Mouse (Mus musculus) brain, embryonic 14.5 days (tissue): Measurements from ENCODE around the gene Pank1.

Source experiments
- CTCF ChIP-seq: fragments of 200-500 bp; IDR thresholded peaks from 2 replicates; pipeline ENCODE4 v1.5.1; 2012; ENCODE audit warnings: inconsistent platforms, mild to moderate bottlenecking, moderate library complexity, borderline replicate concordance; ENCODE audit not compliant: insufficient read depth, insufficient read length; ENCODE audit errors: extremely low read depth
- POLR2A ChIP-seq: fragments of 200-500 bp; IDR thresholded peaks from 2 replicates; pipeline ENCODE4 v1.6.1; 2012; ENCODE audit warnings: mild to moderate bottlenecking, inconsistent platforms, borderline replicate concordance; ENCODE audit not compliant: poor library complexity, insufficient read depth, insufficient read length, severe bottlenecking; ENCODE audit errors: extremely low read depth

- TF ChIP-seq POLR2A: no peak
- no peak for TF ChIP-seq CTCF
Observed at GRCm38 (mm10) chr19:34778098-34778497, 101.2 kb downstream of the Pank1 start.
